Mouse (Mus musculus): ENCODE results near the gene Wnt11. TPM values are rescaled to one million over a fixed set of nuclear protein-coding genes. Genes with fewer than 3 reads are reported as not detected.
A peak's percentile ranks its signal among the peaks of the same experiment; 100 is the strongest.

The Wnt11 gene
- polyA plus RNA-seq, 1 experiment from 2014 or later, result 21.5 TPM

GRCm38 (mm10) chr7:98840771-98841170 is 5.9 kb downstream of the Wnt11 start:
- H3K27me3 ChIP-seq (ENCODE audit: insufficient read depth, low read length), result peaks cover 28% of the 10 kb centered on the region
- DNase-seq, result no peak
- peaks cover 13% of the 10 kb centered on the region for H3K4me1 ChIP-seq (ENCODE audit: insufficient read depth)
- no peak overlapping the region for H3K27ac ChIP-seq (ENCODE audit: low read depth)
- no peak overlapping the region for H3K4me3 ChIP-seq (ENCODE audit: low read depth, low read length)
- H3K9me3 ChIP-seq (ENCODE audit: low read depth, low read length), result no peaks in the 10 kb centered on the region
- TF ChIP-seq CTCF (IDR thresholded peaks at IDR 0.05; ENCODE audit: low read depth), result no peak
- no peak overlapping the region for H3K9ac ChIP-seq
- peaks cover 13% of the 10 kb centered on the region; the same call in 1 of the 2 replicates for H3K36me3 ChIP-seq (ENCODE audit: insufficient read depth)
- WGBS, result 59% methylated on average over 3 of the region's 3 CpGs
- no peak for ATAC-seq (ENCODE audit: insufficient read depth)
- H3K4me2 ChIP-seq, result peak overlapping the region; percentile 96; the same call in 1 of the 2 replicates

GRCm38 (mm10) chr7:98841802-98842201 is 6.9 kb downstream of the Wnt11 start:
- no peak overlapping the region for H3K4me3 ChIP-seq (ENCODE audit: low read depth, low read length)
- no peak overlapping the region for H3K27ac ChIP-seq (ENCODE audit: low read depth)
- H3K9ac ChIP-seq, result no peak overlapping the region
- H3K9me3 ChIP-seq (ENCODE audit: low read depth, low read length), result no peaks in the 10 kb centered on the region
- WGBS, result 50% methylated on average over 3 of the region's 3 CpGs
- DNase-seq (peak; percentile 68), ATAC-seq (ENCODE audit: insufficient read depth) (no peak)
- peaks cover 13% of the 10 kb centered on the region for H3K4me1 ChIP-seq (ENCODE audit: insufficient read depth)
- peaks cover 14% of the 10 kb centered on the region for H3K36me3 ChIP-seq (ENCODE audit: insufficient read depth)
- peak; percentile 53 for TF ChIP-seq CTCF (IDR thresholded peaks at IDR 0.05; ENCODE audit: low read depth)
- H3K27me3 ChIP-seq (ENCODE audit: insufficient read depth, low read length), result peaks cover 18% of the 10 kb centered on the region
- H3K4me2 ChIP-seq, result no peak overlapping the region

- DNase-seq, result no peak
- peaks cover 13% of the 10 kb centered on the region for H3K4me1 ChIP-seq (ENCODE audit: insufficient read depth)
- no peak overlapping the region for H3K27ac ChIP-seq (ENCODE audit: low read depth)
- no peak overlapping the region for H3K4me2 ChIP-seq
- ATAC-seq (ENCODE audit: insufficient read depth), result no peak
- H3K9me3 ChIP-seq (ENCODE audit: low read depth, low read length), result no peaks in the 10 kb centered on the region
- H3K4me3 ChIP-seq (ENCODE audit: low read depth, low read length), result no peak overlapping the region
- peaks cover 16% of the 10 kb centered on the region for H3K27me3 ChIP-seq (ENCODE audit: insufficient read depth, low read length)
- WGBS, result 92% methylated on average over 3 of the region's 3 CpGs
- TF ChIP-seq CTCF (IDR thresholded peaks at IDR 0.05; ENCODE audit: low read depth), result no peak
- peaks cover 24% of the 10 kb centered on the region for H3K36me3 ChIP-seq (ENCODE audit: insufficient read depth)
- H3K9ac ChIP-seq, result no peak overlapping the region
Observed at GRCm38 (mm10) chr7:98842997-98843396, 8.1 kb downstream of the Wnt11 start.

GRCm38 (mm10) chr7:98843649-98844048 is 8.7 kb downstream of the Wnt11 start:
- no peak overlapping the region for H3K4me2 ChIP-seq
- no peak for DNase-seq
- peaks cover 29% of the 10 kb centered on the region for H3K36me3 ChIP-seq (ENCODE audit: insufficient read depth)
- H3K4me3 ChIP-seq (ENCODE audit: low read depth, low read length), result no peak overlapping the region
- H3K9me3 ChIP-seq (ENCODE audit: low read depth, low read length), result no peaks in the 10 kb centered on the region
- ATAC-seq (ENCODE audit: insufficient read depth), result no peak
- no peak for TF ChIP-seq CTCF (IDR thresholded peaks at IDR 0.05; ENCODE audit: low read depth)
- WGBS, result 37% methylated on average over 7 of the region's 7 CpGs
- H3K9ac ChIP-seq, result no peak overlapping the region
- peaks cover 16% of the 10 kb centered on the region for H3K27me3 ChIP-seq (ENCODE audit: insufficient read depth, low read length)
- H3K4me1 ChIP-seq (ENCODE audit: insufficient read depth), result peaks cover 16% of the 10 kb centered on the region
- H3K27ac ChIP-seq (ENCODE audit: low read depth), result no peak overlapping the region

GRCm38 (mm10) chr7:98848899-98849640 is 14.2 kb downstream of the Wnt11 start:
- no peak overlapping the region; the same call in 1 of the 2 replicates for H3K27ac ChIP-seq (ENCODE audit: low read depth)
- H3K9me3 ChIP-seq (ENCODE audit: low read depth, low read length), result no peaks in the 10 kb centered on the region
- H3K27me3 ChIP-seq (ENCODE audit: insufficient read depth, low read length), result no peaks in the 10 kb centered on the region
- peak; percentile 51 for DNase-seq
- H3K4me3 ChIP-seq (ENCODE audit: low read depth, low read length), result no peak overlapping the region
- peaks cover 44% of the 10 kb centered on the region for H3K36me3 ChIP-seq (ENCODE audit: insufficient read depth)
- peaks cover 17% of the 10 kb centered on the region; the same call in 1 of the 2 replicates for H3K4me1 ChIP-seq (ENCODE audit: insufficient read depth)
- H3K4me2 ChIP-seq, result no peak overlapping the region
- 65% methylated on average over 8 of the region's 8 CpGs for WGBS
- H3K9ac ChIP-seq, result no peak overlapping the region
- no peak for ATAC-seq (ENCODE audit: insufficient read depth)
- no peak for TF ChIP-seq CTCF (IDR thresholded peaks at IDR 0.05; ENCODE audit: low read depth)

GRCm38 (mm10) chr7:98850388-98850787 is 15.5 kb downstream of the Wnt11 start:
- Histone ChIP-seq H3K36me3 (ENCODE audit: insufficient read depth) (peaks cover 54% of the 10 kb centered on the region), H3K9ac (no peak overlapping the region), H3K4me1 (ENCODE audit: insufficient read depth) (peaks cover 17% of the 10 kb centered on the region; the same call in 1 of the 2 replicates), H3K27ac (ENCODE audit: low read depth) (peak overlapping the region; percentile 90; the same call in 1 of the 2 replicates), H3K27me3 (ENCODE audit: insufficient read depth, low read length) (no peaks in the 10 kb centered on the region), H3K4me3 (ENCODE audit: low read depth, low read length) (no peak overlapping the region), H3K4me2 (no peak overlapping the region), H3K9me3 (ENCODE audit: low read depth, low read length) (no peaks in the 10 kb centered on the region)
- WGBS, result 80% methylated on average over 5 of the region's 5 CpGs
- no peak for TF ChIP-seq CTCF (IDR thresholded peaks at IDR 0.05; ENCODE audit: low read depth)
- ATAC-seq (ENCODE audit: insufficient read depth), result no peak
- DNase-seq, result no peak

- peaks cover 52% of the 10 kb centered on the region for H3K36me3 ChIP-seq (ENCODE audit: insufficient read depth)
- no peak overlapping the region; the same call in 1 of the 2 replicates for H3K9ac ChIP-seq
- peak overlapping the region; percentile 90 for H3K27ac ChIP-seq (ENCODE audit: low read depth)
- 34% methylated on average over 9 of the region's 9 CpGs for WGBS
- no peak overlapping the region for H3K4me3 ChIP-seq (ENCODE audit: low read depth, low read length)
- no peaks in the 10 kb centered on the region for H3K9me3 ChIP-seq (ENCODE audit: low read depth, low read length)
- DNase-seq, result peak; percentile 91
- H3K4me1 ChIP-seq (ENCODE audit: insufficient read depth), result peaks cover 17% of the 10 kb centered on the region; the same call in 1 of the 2 replicates
- H3K27me3 ChIP-seq (ENCODE audit: insufficient read depth, low read length), result no peaks in the 10 kb centered on the region
- peak overlapping the region; percentile 41 for H3K4me2 ChIP-seq
- peak; percentile 91 for ATAC-seq (ENCODE audit: insufficient read depth)
- TF ChIP-seq CTCF (IDR thresholded peaks at IDR 0.05; ENCODE audit: low read depth), result no peak
Observed at GRCm38 (mm10) chr7:98851220-98851619, 16.3 kb downstream of the Wnt11 start.
